Mouse (Mus musculus) thymus, postnatal 10 days (tissue): ENCODE results near the gene Gm20388.

ENCODE experiments used
- DNase-seq, 2 experiments: peaks; one replicate each; pipeline ENCODE4 v3.0.0; 2021; ENCODE audit warnings: low spot score in 2 of 2

Gm20388 gene

GRCm38 (mm10) chr8:124284984-124285576, 4374.4 kb downstream of the Gm20388 start:
- no peak for DNase-seq

GRCm38 (mm10) chr8:124286461-124287124, 4376.0 kb downstream of the Gm20388 start:
- peak in 1 of 2 experiments; percentile 49 for DNase-seq

GRCm38 (mm10) chr8:124288215-124288864, 4377.7 kb downstream of the Gm20388 start:
- DNase-seq, result no peak

GRCm38 (mm10) chr8:124289481-124290050, 4378.9 kb downstream of the Gm20388 start:
- no peak for DNase-seq

GRCm38 (mm10) chr8:124290911-124291691, 4380.5 kb downstream of the Gm20388 start:
- no peak for DNase-seq

GRCm38 (mm10) chr8:124291693-124292092, 4381.1 kb downstream of the Gm20388 start:
- no peak for DNase-seq

GRCm38 (mm10) chr8:124292965-124293364, 4382.3 kb downstream of the Gm20388 start:
- DNase-seq, result no peak

- no peak for DNase-seq
Observed at GRCm38 (mm10) chr8:124294425-124294824, 4383.8 kb downstream of the Gm20388 start.

- no peak for DNase-seq
Observed at GRCm38 (mm10) chr8:124294900-124295299, 4384.3 kb downstream of the Gm20388 start.

GRCm38 (mm10) chr8:124295357-124295756, 4384.7 kb downstream of the Gm20388 start:
- DNase-seq, result no peak

- no peak for DNase-seq
Observed at GRCm38 (mm10) chr8:124301512-124301911, 4390.9 kb downstream of the Gm20388 start.

- no peak for DNase-seq
Observed at GRCm38 (mm10) chr8:124301935-124302555, 4391.4 kb downstream of the Gm20388 start.

- no peak for DNase-seq
Observed at GRCm38 (mm10) chr8:124303211-124303902, 4392.7 kb downstream of the Gm20388 start.

GRCm38 (mm10) chr8:124304141-124304540, 4393.5 kb downstream of the Gm20388 start:
- DNase-seq, result no peak

- DNase-seq, result no peak
Observed at GRCm38 (mm10) chr8:124306574-124306973, 4395.9 kb downstream of the Gm20388 start.

- DNase-seq, result no peak
Observed at GRCm38 (mm10) chr8:124307700-124308099, 4397.1 kb downstream of the Gm20388 start.

- DNase-seq, result no peak
Observed at GRCm38 (mm10) chr8:124310509-124310908, 4399.9 kb downstream of the Gm20388 start.

GRCm38 (mm10) chr8:124311111-124311510, 4400.5 kb downstream of the Gm20388 start:
- DNase-seq, result no peak

- no peak for DNase-seq
Observed at GRCm38 (mm10) chr8:124311723-124312122, 4401.1 kb downstream of the Gm20388 start.

GRCm38 (mm10) chr8:124312228-124312627, 4401.6 kb downstream of the Gm20388 start:
- DNase-seq, result no peak

GRCm38 (mm10) chr8:124314803-124315202, 4404.2 kb downstream of the Gm20388 start:
- peak in 1 of 2 experiments; percentile 51 for DNase-seq
